Mouse (Mus musculus) heart, adult 2 months (tissue): ENCODE measurements around the gene Phlpp1.

Source experiments
- CTCF ChIP-seq: fragments of 200-600 bp; IDR thresholded peaks from 2 replicates; pipeline ENCODE4 v1.8.1; 2022; ENCODE audit warnings: antibody characterized with exemption, mild to moderate bottlenecking, moderate library complexity
- POLR2A ChIP-seq: fragments of 200-500 bp; IDR thresholded peaks from 2 replicates; pipeline ENCODE4 v1.6.1; 2011; ENCODE audit warnings: mild to moderate bottlenecking, low read depth, low read length, control low read depth; ENCODE audit not compliant: insufficient read depth

DNA sequence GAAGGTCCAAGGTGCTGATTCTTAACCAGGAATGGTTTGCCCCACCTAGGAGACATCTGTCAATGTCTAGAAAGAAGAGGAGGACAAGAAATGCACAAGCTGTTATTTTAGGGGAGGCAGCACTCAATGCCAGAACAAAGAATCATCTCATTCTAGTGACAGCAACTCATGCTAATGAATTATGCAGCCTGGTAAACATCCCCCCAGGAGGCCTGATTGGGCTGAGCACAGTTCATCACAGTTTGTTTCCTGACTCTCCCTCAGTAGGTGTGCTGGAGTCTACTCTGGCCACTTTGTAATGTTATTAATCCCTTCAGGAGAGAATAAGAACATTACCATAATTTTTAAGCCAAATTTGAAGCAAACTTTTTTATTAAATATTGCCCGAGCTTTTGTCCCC lies 29.5 kb upstream of the Phlpp1 start:
- TF ChIP-seq CTCF (no peak), POLR2A (no peak)
